Mouse (Mus musculus): ENCODE measurements around the gene Terb1. TPM values are rescaled to one million over a fixed set of nuclear protein-coding genes. Genes with fewer than 3 reads are reported as not detected.

Terb1 gene
- total RNA-seq, 2 experiments from 2014 or later: not detected

DNA sequence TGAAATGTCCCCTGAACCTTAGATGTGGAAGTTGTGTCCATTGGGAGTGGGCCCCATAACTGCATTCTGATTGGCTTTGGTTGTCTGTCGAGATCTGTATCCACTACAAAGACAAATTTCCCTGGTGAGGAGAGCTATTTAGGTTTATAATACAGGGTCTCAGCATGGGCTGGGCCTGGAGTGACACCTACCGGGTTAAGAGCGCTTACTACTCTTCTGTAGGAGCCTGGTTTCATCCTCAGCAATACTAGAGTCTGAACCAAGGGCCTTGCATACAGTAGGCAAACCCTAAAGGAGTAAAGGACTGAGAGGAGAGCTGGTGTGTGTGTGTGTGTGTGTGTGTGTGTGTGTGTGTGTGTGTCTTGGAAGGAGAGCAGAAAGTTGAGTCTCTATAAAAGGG, 95.5 kb downstream of the Terb1 start:
- no peak for DNase-seq
- intact Hi-C loops (cut with DNase I): no loop called here

DNA sequence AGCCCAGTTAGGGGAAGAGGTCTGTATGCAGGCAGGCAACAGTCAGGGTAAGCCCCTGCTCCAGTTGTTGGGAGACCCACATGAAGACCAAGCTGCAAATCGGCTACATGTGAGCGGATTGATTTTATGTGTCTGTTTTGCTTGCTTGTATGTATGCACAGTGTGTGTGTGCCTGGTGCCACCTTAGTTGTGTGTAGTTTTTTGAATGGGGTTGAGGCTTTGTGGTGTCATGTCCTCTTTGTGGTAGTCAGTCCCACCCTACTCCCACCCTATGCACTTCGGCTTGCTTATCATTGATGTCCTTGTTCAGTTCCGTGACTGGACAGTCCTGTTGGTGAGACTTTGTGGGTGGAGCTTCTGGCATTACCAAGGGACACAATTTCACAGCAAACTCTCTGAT, 95.9 kb downstream of the Terb1 start:
- DNase-seq: no peak
- intact Hi-C loops (cut with DNase I): no loop called here

DNA sequence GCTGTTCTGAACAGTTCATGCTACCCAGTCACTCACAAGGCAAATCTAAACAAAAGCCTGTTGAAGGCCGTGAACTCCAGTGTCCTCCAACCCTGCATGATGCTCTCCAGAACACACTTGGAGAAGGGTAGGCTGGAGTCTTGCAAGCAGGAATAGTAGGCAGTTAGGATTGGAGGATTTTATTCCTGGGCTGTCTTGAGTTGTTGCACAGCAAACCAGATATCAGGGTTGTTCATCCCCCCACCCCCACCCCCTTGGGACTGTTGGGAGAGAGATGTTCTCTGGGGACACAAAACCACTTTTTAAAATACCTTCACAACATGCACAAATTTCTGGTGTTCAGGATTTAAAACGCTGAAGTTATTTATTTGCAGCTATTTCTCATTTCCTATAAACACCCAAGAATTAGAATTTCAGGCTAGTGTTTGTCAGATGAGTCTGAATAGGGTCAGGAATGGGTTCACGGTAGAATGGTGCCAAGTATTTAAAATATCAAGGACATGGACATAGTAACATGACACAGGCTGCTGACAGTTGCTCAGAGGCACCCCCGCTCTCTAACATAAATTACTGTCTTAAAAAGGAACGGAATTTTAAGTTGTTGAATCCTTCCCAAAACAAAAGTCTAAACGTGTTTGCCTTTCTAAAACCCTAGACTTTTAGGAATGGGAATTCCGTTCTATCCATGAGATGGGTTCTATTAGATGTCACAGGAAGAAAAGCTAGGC, 96.7 kb downstream of the Terb1 start:
- intact Hi-C loops (cut with DNase I): no loop called here
- DNase-seq: no peak

DNA sequence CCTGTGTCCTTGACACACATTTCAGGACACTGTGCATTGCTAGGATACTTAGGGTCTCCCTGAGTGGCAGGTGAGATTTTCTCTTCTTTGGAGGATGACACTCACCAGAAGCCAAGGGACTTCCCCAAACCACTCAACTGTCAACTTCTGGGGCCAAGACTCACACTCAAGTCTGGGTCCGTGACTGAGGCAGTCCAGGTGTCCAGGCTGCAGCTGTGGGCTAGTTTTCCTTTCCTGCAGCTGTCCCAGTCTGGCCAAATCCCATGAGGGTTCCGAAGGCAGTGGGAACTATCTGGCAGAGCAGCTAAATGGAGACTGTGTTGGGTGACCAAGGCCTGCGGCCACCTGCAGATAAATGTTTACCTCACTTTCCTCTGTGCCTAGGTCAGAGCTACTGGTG, 97.7 kb downstream of the Terb1 start:
- intact Hi-C loops (cut with DNase I): no loop called here
- DNase-seq: no peak

DNA sequence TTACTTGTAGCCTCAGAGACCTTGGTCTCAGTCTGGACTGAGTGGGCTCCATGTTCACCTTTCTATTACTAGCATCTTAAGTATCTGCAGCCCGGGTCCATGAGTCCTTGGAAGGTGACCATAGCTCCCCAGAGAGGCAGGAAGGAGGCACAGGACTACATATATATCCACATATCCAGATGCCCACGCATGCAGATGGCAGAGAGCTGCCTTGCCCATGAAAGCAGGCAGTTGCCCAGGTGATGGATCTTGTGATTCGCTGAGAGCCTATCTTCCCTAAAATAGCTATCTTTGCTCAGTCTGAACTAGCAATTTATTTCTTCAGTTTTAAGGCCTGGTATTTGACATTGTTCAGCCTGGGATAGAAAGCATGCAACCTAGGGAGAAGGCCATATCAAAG, 98.2 kb downstream of the Terb1 start:
- intact Hi-C loops (cut with DNase I): no loop called here
- no peak for DNase-seq

DNA sequence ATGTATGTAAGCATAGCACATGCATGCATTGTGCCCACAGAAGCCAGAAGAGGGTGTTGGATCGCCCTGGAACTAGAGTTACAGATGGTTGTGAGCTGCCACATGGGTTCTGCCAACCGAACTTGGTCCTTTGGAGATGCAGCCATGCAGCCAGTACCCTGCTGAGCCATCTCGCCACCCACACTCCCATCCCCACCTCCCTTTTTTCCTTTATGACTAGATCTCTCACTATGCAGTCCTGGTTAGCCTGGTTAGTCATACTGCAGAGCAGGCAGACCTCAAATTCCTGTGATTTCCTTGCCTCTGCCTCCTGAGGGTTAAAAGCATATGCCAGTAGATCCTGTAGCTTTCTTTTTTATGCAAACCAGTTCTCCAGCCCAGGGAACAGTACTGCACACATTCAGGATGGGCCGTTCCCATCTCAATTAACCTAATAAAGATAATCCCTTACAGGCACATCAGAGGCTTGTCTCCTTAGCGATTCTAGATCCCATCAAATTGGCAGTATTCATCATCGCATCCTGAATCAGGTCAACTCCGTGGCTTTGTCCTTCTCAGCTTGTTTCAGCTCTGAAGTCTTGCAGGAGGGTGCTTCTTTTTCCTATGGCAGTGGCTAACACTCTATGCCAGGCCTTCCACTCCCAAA, 99.0 kb downstream of the Terb1 start:
- intact Hi-C loops (cut with DNase I): no loop called here
- DNase-seq: no peak

DNA sequence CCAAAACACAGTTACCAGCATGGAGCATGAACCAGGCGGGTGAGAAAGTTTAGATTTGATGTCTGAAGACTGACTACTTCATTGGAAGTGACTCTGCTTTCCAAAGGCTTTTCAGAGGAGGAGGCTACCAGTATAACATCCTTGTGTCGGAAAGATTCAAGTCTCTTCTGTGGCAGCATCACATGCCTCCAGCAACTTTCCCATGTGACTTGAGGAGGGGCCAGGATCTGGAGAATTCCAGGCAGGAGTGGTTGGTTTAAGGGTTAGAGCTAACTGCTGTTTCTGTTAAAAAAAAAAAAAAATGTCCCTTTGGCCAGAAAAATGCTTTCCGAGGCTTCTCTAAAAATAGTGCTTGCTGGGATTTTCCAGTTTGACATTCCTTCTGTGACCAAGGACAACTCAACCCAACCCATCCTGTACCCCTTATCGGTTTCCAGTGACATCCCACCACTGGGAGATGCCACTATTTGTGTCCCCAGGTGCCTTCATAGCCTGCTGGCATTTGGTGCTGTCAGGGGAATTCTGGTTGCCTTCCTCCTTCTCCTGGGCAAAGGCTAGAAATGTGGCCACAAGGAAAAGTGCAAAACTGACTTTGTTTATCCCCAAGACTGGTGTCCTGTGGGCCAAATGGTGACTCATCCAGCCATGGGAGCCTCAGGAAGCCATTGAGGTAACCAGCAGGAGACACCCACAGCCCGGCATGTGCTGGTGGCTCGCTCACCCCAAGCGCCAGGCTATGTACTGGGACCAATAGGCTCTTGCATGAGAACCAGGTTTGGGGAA, 101.2 kb downstream of the Terb1 start:
- intact Hi-C loops (cut with DNase I): no loop called here
- DNase-seq: no peak

DNA sequence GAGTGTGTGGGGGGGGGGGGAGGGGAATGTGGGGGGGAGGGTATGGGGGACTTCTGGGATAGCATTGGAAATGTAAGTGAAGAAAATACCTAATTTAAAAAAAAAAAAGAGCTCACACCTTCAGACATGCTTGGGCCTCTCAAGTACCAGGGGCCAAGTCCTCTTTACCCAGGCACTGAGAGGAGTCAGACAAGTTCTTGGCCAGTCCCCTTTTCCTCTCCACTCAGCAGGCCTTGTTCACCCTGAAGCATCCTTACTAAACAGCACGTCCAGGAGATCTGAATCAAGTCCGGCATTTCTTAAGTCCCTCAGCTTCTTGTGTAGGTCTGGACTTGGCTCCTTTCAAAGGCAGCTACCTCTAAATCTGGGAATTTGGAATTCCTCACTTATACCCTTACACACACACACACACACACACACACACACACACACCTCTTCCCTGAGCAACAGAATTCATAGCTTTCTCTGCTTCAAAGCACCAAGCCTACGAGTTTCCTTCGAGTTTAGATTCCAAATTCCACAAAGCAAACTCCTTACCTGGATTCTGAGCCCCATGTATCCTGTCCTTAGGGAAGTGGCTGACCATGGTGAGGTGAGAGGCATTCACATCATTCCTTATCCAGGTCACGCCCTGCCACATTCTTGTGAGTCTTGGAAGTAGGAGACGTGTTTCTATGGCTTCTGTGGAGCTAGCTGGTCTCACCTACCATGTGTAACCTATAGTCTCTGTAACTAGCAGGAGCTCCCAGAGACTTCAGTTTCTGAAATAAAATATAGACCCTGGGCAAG, 103.2 kb downstream of the Terb1 start:
- no peak for DNase-seq
- intact Hi-C loops (cut with DNase I): no loop called here

DNA sequence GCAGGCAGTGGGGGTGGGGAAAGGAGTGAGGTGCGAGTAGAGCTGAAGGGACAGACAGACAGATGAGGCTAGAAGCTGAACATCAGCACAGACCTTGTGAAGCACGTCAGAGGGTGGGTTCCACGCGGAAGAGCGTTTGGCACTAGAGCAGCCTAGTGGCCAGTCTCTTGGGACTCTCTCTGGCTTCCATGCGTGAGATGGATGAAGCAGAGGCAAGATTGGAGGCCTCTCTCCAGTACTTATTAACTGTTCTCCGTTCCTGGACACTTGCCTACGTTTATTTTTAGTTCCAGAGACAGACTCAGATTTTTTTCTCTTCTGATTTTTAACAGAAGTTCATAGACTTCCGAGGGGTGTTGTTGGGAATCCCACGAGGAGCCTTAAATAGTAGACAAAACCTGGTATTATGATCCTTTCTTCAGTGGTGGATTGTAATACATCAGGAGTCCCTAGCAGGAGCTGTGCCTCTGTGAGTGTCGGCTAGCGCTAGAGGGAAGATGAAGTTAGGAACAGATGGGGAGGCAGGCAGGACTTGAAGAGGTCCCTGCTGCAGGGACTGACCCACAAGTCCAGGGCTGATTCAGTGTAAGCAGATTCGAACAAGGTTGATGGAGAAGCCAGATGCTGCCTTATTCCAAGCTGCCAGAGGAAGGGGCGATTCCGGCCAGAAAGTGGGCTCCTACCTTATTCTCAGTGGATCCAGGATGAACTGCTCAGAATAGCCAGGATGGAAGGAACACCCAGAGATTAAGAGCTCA, 104.1 kb downstream of the Terb1 start:
- intact Hi-C loops (cut with DNase I): no loop called here

DNA sequence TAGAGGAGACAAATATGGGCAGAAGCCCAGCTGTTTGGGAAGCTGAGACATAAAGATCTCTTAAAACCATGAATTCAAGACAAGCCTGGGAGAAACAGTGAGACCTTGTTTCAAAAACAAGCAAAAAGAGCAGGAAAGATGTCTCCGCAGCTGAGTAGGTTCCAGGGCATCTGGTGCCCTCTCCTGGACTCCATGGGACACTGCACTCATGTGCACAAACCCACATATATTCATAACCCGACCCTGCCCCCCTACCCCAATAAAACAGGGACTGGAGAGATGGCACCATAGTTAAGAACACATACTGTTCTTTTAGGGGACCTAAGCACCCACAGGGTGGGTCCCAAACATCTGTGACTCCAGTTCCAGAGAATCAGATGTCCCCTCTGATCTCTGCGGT, 106.1 kb downstream of the Terb1 start:
- intact Hi-C loops (cut with DNase I): loop anchor here (5.0 kb wide), 1 partner anchor 61 kb away; no protein-coding TSS in a partner anchor
- DNase-seq: no peak

More for the DNA sequence above, 104.1 kb downstream of the Terb1 start:
- DNase-seq: no peak

Other genes starting within 250 kb of the Terb1 start
- gene Cmtm2a, start 216.7 kb downstream of the Terb1 start, total RNA-seq (2021): not detected
- not detected for gene Gm45711, start 199.8 kb downstream of the Terb1 start, total RNA-seq (2021)
- not detected for gene Cmtm1, start 199.8 kb downstream of the Terb1 start, total RNA-seq (2021)
- gene Gm11020, start 188.3 kb downstream of the Terb1 start, total RNA-seq (2021): not detected
- gene Cmtm2b, start 187.7 kb downstream of the Terb1 start, total RNA-seq (2021): not detected
- 1 to 10 TPM; 5.1 to 5.7 TPM for gene Cmtm3, start 170.5 kb downstream of the Terb1 start, total RNA-seq (2021)
- gene Cmtm4, start 114.1 kb downstream of the Terb1 start, total RNA-seq (2021): 1 to 10 TPM; 4.2 to 4.9 TPM
- gene Dync1li2, start 66.9 kb downstream of the Terb1 start, total RNA-seq (2021): 100 to 1,000 TPM in 1 of 2 experiments, 10 to 100 TPM in 1; 82.6 to 121 TPM
- 10 to 100 TPM; 18.6 to 23.8 TPM for gene Nae1, start 24.7 kb upstream of the Terb1 start, total RNA-seq (2021)
- under 1 TPM; 0.25 to 0.61 TPM for gene Car7, start 24.8 kb upstream of the Terb1 start, total RNA-seq (2021)
- 1 to 10 TPM; 4.2 to 7.4 TPM for gene Pdp2, start 81.5 kb upstream of the Terb1 start, total RNA-seq (2021)
- not detected for gene Cdh16, start 114.5 kb upstream of the Terb1 start, total RNA-seq (2021)
- 1 to 10 TPM; 2.2 to 2.9 TPM for gene Rrad, start 121.4 kb upstream of the Terb1 start, total RNA-seq (2021)
- 10 to 100 TPM; 29.1 to 29.4 TPM for gene Ciao2b, start 132.1 kb upstream of the Terb1 start, total RNA-seq (2021)
- not detected for gene Ces2a, start 224.1 kb upstream of the Terb1 start, total RNA-seq (2021)